Mouse (Mus musculus) WW6 (cell line): ENCODE results near the gene Abhd4.

ENCODE experiments used
- DNase-seq: peaks from one replicate; pipeline ENCODE4 v3.0.0-alpha.2; 2013; ENCODE audit warnings: low read depth, low spot score

Abhd4 gene

GRCm38 (mm10) chr14:54253741-54254291 is at the start of gene Abhd4, which contains the start of gene Dad1:
Gene Abhd4, plus strand, starts transcription at chr14:54254188.
Gene Dad1, minus strand, starts transcription at chr14:54254104.
- DNase-seq, result peak; percentile 90

- no peak for DNase-seq
Observed at GRCm38 (mm10) chr14:54204311-54204710, 49.7 kb upstream of the Abhd4 start.

- no peak for DNase-seq
Observed at GRCm38 (mm10) chr14:54204786-54205185, 49.2 kb upstream of the Abhd4 start.

- no peak for DNase-seq
Observed at GRCm38 (mm10) chr14:54205904-54206303, 48.1 kb upstream of the Abhd4 start.

DNA sequence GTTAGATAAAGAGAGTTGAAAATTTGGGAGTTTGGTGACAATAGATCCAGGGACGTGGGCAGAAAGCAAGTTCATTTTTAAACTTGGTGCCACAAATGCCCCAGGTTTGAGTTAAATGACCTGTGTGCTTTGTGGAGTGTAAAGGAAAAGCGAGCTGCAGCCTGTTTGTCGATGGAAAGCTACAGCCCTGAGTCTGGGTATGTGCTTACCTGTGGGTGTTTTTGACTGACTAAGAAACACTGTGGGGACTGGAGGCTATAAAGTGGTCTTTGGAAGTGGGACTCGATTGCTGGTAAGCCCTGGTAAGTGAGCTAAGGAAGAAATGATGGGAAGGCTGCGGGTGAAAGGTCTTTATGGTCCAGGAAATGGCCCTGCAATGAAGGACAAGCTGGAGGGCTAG is 47.7 kb upstream of the Abhd4 start:
- no peak for DNase-seq

GRCm38 (mm10) chr14:54206750-54207550 is 47.0 kb upstream of the Abhd4 start:
- DNase-seq, result no peak

DNA sequence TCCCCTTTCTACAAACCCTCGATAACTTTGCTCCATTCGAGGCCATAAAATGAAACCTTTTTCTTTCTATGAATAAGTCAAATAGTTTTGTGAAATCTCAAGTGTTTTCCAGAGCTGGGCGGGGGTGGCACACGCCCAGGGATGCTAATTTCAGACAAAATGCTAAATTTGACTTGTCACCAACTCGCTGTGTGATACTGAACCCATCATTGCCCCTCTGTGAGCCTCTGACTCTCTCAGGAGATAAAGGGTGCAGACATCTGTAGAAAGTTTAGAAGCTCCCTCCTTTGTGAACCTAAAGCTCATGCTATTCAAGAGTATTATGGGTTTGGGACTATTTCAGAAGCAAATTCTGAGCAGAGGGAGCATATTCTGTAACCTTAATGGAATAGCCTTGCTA is 46.1 kb upstream of the Abhd4 start:
- no peak for DNase-seq

- no peak for DNase-seq
Observed at GRCm38 (mm10) chr14:54208741-54209140, 45.2 kb upstream of the Abhd4 start.

- no peak for DNase-seq
Observed at GRCm38 (mm10) chr14:54209932-54210331, 44.1 kb upstream of the Abhd4 start.

DNA sequence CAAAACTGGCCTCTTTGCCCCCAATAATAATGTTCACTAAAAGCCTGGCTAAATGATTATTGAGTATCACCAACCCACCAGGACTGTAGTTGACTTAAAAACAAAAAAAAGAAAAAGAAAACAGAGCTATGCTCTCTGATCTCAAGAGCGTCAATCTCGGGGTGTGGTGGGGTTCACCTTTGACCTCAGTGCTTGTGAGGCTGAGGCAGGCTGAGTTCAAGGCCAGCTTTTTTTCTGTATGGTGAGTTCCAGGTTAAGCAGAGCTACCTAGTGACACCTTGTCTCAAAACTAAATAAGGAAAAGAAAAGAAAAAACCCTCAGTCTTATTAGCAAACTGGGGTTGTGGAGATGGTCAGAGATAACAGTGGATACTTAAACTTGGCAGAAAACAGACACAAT is 43.6 kb upstream of the Abhd4 start:
- DNase-seq, result no peak

GRCm38 (mm10) chr14:54211199-54211598 is 42.8 kb upstream of the Abhd4 start:
- no peak for DNase-seq

DNA sequence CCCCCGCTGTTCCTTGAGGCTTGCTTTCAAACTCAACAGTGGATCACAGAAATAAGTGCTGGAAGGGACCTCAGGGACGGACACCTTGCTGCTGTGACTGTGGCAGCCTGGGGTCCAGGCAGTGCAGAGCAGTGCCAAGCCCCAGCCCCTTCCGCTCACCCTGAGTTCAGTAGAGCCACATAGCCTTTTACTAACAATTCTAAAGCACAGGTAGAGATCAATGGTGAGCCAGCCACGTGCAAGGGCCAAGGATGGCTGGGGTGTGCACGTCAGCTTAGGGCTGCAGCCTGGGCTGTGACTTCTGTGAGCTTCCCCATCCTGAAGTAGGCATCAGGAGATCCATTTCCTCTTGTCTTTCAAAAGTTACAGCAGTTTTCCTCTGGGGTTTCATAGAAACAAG is 42.2 kb upstream of the Abhd4 start:
- no peak for DNase-seq

- no peak for DNase-seq
Observed at GRCm38 (mm10) chr14:54213734-54214133, 40.3 kb upstream of the Abhd4 start.

DNA sequence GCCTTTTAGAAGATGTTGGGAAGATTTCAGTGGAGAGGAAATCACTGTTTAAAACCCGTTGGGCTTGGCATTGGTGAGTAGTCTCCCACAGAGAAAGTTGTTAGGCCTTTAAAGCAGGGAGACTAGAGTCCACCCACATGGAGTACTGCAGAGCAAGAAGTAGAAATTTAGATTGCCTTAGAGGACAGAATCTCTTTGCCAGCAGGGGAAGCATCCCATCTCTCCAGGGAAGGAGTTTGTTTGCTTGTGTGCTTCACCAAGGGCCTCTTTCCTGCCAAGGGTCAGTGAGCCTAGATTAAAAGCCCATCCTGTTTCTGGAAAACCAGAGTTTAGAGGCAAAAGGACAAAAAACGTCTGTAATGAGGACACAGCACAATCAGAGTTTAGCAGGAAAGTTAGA is 39.5 kb upstream of the Abhd4 start:
- no peak for DNase-seq

- no peak for DNase-seq
Observed at GRCm38 (mm10) chr14:54214901-54215300, 39.1 kb upstream of the Abhd4 start.

DNA sequence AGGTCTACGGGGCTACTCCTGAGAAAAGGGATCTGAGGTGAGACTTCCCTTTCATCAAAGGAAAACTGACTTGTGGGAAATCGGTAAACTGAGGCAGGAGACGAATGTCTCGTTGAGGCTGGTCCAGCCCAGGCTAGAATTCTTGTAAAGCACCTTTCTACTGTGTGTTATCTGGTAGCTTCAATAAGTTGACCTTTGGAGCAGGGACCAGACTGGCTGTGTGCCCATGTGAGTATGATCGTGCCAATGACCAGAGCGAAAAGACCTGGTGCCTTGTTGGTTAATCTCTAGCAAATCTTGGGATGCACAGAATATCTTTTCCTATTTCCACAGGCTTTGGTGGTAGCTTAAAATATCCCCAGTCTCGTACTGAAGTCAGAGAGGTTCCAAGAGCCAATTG is 37.9 kb upstream of the Abhd4 start:
- DNase-seq, result no peak

- no peak for DNase-seq
Observed at GRCm38 (mm10) chr14:54218233-54218632, 35.8 kb upstream of the Abhd4 start.

- no peak for DNase-seq
Observed at GRCm38 (mm10) chr14:54218721-54219120, 35.3 kb upstream of the Abhd4 start.

- DNase-seq, result no peak
Observed at GRCm38 (mm10) chr14:54219256-54219655, 34.7 kb upstream of the Abhd4 start.

DNA sequence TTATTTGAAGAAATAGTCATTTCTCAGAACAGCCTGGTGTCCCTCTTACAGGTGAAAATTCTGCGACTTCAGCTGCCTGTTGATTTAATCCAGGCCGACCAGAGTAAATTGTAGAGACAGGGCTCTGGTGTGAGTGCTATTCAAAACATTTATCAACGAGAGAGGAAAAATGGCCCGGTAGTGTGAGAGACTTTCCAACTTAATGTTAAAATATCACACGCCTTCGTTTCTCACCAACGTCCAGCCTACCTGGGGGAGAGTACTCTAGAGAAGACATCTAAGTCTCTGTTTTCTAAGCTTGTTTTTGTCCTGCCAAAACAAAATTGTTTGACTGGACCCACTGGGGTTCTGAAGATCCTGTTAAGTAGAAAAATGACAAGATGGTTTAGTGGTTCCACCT is 34.1 kb upstream of the Abhd4 start:
- no peak for DNase-seq

DNA sequence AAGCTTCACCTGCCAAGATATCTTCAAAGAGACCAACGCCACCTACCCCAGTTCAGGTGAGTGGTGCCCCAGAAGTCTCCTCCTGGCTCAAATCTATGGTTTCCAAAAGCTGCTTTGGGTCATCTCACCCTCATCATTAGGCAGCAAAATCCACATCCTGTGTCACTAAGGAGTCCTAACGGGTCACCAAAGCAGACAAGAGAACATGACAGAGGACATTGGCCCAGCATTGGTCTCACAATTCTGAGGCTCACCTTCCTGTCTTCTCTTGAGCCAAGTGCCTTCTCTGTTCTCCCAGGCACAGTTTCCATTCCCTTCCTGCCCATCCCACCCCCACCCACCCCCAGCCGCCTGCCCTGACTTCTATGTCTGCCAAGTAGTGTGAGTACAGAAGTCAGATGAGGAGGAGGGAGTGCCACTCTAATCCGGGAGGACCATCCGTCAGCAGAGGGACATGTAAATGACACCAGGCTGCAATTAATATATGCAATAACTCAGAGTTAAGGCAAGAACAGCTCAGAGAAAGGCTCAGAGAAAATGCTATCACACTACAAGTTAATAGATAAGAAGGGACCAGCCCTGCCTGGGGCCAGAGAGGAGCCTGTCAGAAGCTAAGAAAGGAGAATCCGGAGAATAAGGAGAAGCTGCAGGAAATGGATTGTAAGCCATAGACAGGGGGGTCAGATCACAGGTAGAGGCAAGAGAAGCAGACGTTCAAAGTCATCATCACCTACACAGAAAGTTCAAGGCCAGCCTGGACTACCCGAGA is 33.1 kb upstream of the Abhd4 start:
- no peak for DNase-seq

DNA sequence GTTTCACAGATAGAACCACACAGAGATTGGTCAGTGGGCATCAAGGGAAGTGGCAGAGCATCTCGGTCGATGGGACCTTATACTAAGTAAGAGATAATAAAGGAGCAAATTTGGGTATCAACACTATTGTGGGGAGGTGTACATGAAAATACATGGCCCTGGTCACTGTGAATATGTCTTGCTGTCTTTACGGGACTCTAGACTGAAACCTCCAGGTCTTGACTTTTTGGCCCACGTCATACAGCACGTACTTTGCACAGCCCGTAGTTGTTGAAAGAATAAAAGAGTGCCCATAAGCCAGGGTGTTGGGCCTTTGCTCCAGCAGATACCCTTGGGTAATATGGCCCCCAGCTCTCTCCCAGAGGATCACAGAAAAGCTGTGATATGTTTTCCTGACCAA is 32.3 kb upstream of the Abhd4 start:
- no peak for DNase-seq

GRCm38 (mm10) chr14:54222289-54222727 is 31.7 kb upstream of the Abhd4 start:
- no peak for DNase-seq
